Mouse (Mus musculus) B cell, adult (primary cell): ENCODE data around the gene Zdhhc4. TPM values are rescaled to one million over a fixed set of nuclear protein-coding genes. Genes with fewer than 3 reads are reported as not detected.

Experiments
- total RNA-seq: library from RNA; stranded (reverse); gene quantifications from 4 replicates; pipeline ENCODE4 v1.2.4, GENCODE M21; 2023; ENCODE audit not compliant: inconsistent age

Gene Zdhhc4
- 51.9 to 66.5 TPM (median 60.9 TPM) in 4 replicates for total RNA-seq

GRCm38 (mm10) chr5:143328690-143329495 lies at the start of gene Zdhhc4:
TSS of gene Zdhhc4 (minus strand) at chr5:143329256.

GRCm38 (mm10) chr5:143356686-143357388 lies 27.8 kb upstream of the Zdhhc4 start, which contains the start of gene Grid2ip:
TSS of gene Grid2ip (plus strand) at chr5:143357338.

GRCm38 (mm10) chr5:143314730-143315513 lies 14.1 kb downstream of the Zdhhc4 start, which contains the start of gene E130309D02Rik:
TSS of gene E130309D02Rik (minus strand) at chr5:143315360.

GRCm38 (mm10) chr5:143293404-143293803 lies 35.7 kb downstream of the Zdhhc4 start, which contains the start of gene Zfp853:
TSS of gene Zfp853 (minus strand) at chr5:143293623.

GRCm38 (mm10) chr5:143269363-143270150 lies 59.5 kb downstream of the Zdhhc4 start, which contains the start of gene Zfp316:
TSS of gene Zfp316 (minus strand) at chr5:143270022.

Other genes with a start within 250 kb of the Zdhhc4 start
- 107 to 128 TPM (median 117 TPM) in 4 replicates for gene Rnf216, start 216.3 kb downstream of the Zdhhc4 start, total RNA-seq
- gene Olfr718-ps1, start 181.7 kb downstream of the Zdhhc4 start, total RNA-seq = 0.15 to 0.26 TPM (median 0.22 TPM) in 4 replicates
- 11.0 to 15.9 TPM (median 12.8 TPM) in 4 replicates for gene Rbak, start 148.5 kb downstream of the Zdhhc4 start, total RNA-seq
- gene Spdye4b, start 148.2 kb downstream of the Zdhhc4 start, total RNA-seq = not detected in 4 replicates
- gene Spdye4a, start 102.4 kb downstream of the Zdhhc4 start, total RNA-seq = not detected in 4 replicates
- gene Zfp12, start 94.1 kb downstream of the Zdhhc4 start, total RNA-seq = 22.0 to 31.4 TPM (median 25.4 TPM) in 4 replicates
- 4.7 to 7.9 TPM (median 5.9 TPM) in 4 replicates for gene Zfp316, start 59.2 kb downstream of the Zdhhc4 start, total RNA-seq
- gene Zfp853, start 35.6 kb downstream of the Zdhhc4 start, total RNA-seq = 0.51 to 0.80 TPM (median 0.59 TPM) in 4 replicates
- gene E130309D02Rik, start 13.9 kb downstream of the Zdhhc4 start, total RNA-seq = 36.4 to 39.9 TPM (median 37.3 TPM) in 4 replicates
- gene Grid2ip, start 28.1 kb upstream of the Zdhhc4 start, total RNA-seq = not detected in 4 replicates
- gene Kdelr2, start 74.6 kb upstream of the Zdhhc4 start, total RNA-seq = 28.6 to 37.9 TPM (median 33.9 TPM) in 4 replicates
- gene Daglb, start 135.3 kb upstream of the Zdhhc4 start, total RNA-seq = 12.6 to 15.1 TPM (median 13.6 TPM) in 4 replicates
- gene Rac1, start 198.8 kb upstream of the Zdhhc4 start, total RNA-seq = 184 to 211 TPM (median 199 TPM) in 4 replicates